Comparison of ENCODE assay signal across 9 mouse cellular contexts in genomic region chr4:49844828-49845611, GRCm38 (mm10). TPM values are rescaled to one million over a fixed set of nuclear protein-coding genes. Genes with fewer than 3 reads are reported as not detected.
A peak's percentile ranks its signal among the peaks of the same experiment; 100 is the strongest.
DNase-seq lines count a peak whose midpoint lies in the region; ATAC-seq lines count a peak whose summit lies in the region.
"Had no signal": no experiment of that assay in that cellular context is flagged by ENCODE, and none has a peak within 500 bp of the region (broad histone marks: within the 10 kb centered on the region; RNA-seq: fewer than 3 reads in every experiment).

No protein-coding gene starts in this region.

- H3K36me3 ChIP-seq in heart, embryonic 16.5 days (ENCODE audit: control insufficient read depth, insufficient read depth) = no peaks in the 10 kb centered on the region
- no peaks in the 10 kb centered on the region for H3K36me3 ChIP-seq in neural tube, embryonic 12.5 days

- no peak overlapping the region for H3K27ac ChIP-seq in heart, embryonic 16.5 days (ENCODE audit: low read length)
- no peak overlapping the region for H3K27ac ChIP-seq in neural tube, embryonic 12.5 days

- peak overlapping the region; percentile 82 for H3K4me2 ChIP-seq in heart, embryonic 16.5 days (ENCODE audit: low read depth, low read length)
- H3K4me2 ChIP-seq in neural tube, embryonic 12.5 days (replicated peaks) = peak overlapping the region; percentile 90

- WGBS in heart, embryonic 16.5 days = under 1% methylated on average over 63 of the region's 63 CpGs
- WGBS in neural tube, embryonic 12.5 days = under 1% methylated on average over 63 of the region's 63 CpGs

- ATAC-seq in heart, embryonic 16.5 days (replicated peaks; ENCODE audit: extremely low read depth, insufficient read depth, low FRiP score) = 0 out of 2 replicates have a peak, but pooled peaks have one; percentile 38
- peak; percentile 65 for ATAC-seq in neural tube, embryonic 12.5 days (ENCODE audit: low FRiP score, low read depth)

- 0 out of 2 replicates have a peak, but pooled peaks cover 4% of the 10 kb centered on the region for H3K4me1 ChIP-seq in heart, embryonic 16.5 days (ENCODE audit: control insufficient read depth, insufficient read depth, low read length)
- H3K4me1 ChIP-seq in neural tube, embryonic 12.5 days = peaks cover 14% of the 10 kb centered on the region

- no peaks in the 10 kb centered on the region for H3K9me3 ChIP-seq in heart, embryonic 16.5 days (replicated peaks; ENCODE audit: control insufficient read depth, low read length)
- no peaks in the 10 kb centered on the region for H3K9me3 ChIP-seq in neural tube, embryonic 12.5 days

- peak overlapping the region; percentile 38; the same call in 1 of the 2 replicates for H3K9ac ChIP-seq in heart, embryonic 16.5 days (ENCODE audit: low read length)
- H3K9ac ChIP-seq in neural tube, embryonic 12.5 days = peak overlapping the region; percentile 51

- DNase-seq in layer of hippocampus, adult 11-12 months (ENCODE audit: low spot score) = peak; percentile 21
- DNase-seq in layer of hippocampus, adult 9-10 months (ENCODE audit: low spot score) = no peak
- peak; percentile 52 for DNase-seq in embryo, embryonic 11 days
- peak; percentile 26 to 42 for DNase-seq in left cerebral cortex, postnatal 10 days (ENCODE audit: extremely low spot score in 1 of 2, low spot score in 2 of 2)
- no peak for DNase-seq in ovary, postnatal 10 days (ENCODE audit: low spot score)
- DNase-seq in MN1 (ENCODE audit: low spot score) = no peak

- intact Hi-C loops in left cerebral cortex, postnatal 10 days (cut with DNase I) = loop anchor here (2.0 to 5.0 kb wide), 2 partner anchors 112 to 156 kb away; no protein-coding TSS in a partner anchor

- peaks cover 30% of the 10 kb centered on the region for H3K27me3 ChIP-seq in heart, embryonic 16.5 days (ENCODE audit: control insufficient read depth, insufficient read depth, low read length)
- H3K27me3 ChIP-seq in neural tube, embryonic 12.5 days (replicated peaks) = peaks cover 34% of the 10 kb centered on the region

- peak overlapping the region; percentile 62 for H3K4me3 ChIP-seq in heart, embryonic 16.5 days (ENCODE audit: low read length)
- H3K4me3 ChIP-seq in neural tube, embryonic 12.5 days = peak overlapping the region; percentile 52

RNA-seq across cellular contexts. Expression of gene Grin3a, which starts 0.5 kb away (rescaled TPM):
- polyA plus RNA-seq in heart, embryonic 16.5 days (2015; fragmentation: Nextera tagmentation; extraction: Ambion mirVana) = 0.21 and 0.26 TPM in 2 replicates
- total RNA-seq in left cerebral cortex, postnatal 10 days (2021) = 10 to 100 TPM; 80.8 to 82.3 TPM
- polyA plus RNA-seq in neural tube, embryonic 12.5 days (2016; fragmentation: Nextera tagmentation; extraction: Ambion mirVana) = 4.6 and 4.9 TPM in 2 replicates
- total RNA-seq: liver, adult 2 months had no signal
- polyA plus RNA-seq: liver, adult 2 months had no signal

Comparison
In these comparisons a context has a peak if more than half of its experiments do, and no peak if none do; other contexts are left out.
1. DNase-seq: peak in layer of hippocampus, adult 11-12 months (single experiment), embryo, embryonic 11 days (single experiment) and left cerebral cortex, postnatal 10 days (2 of 2); none in layer of hippocampus, adult 9-10 months (single experiment), ovary, postnatal 10 days (single experiment) and MN1 (single experiment).